Mouse (Mus musculus) kidney, adult 2 months (tissue): Measurements from ENCODE around the gene Fhit. TPM values are rescaled to one million over a fixed set of nuclear protein-coding genes. Genes with fewer than 3 reads are reported as not detected.

Experiments
- DNase-seq: peaks from one replicate; pipeline ENCODE4 v3.0.0; 2021
- H3K27ac ChIP-seq: fragments of 200-500 bp; 2 replicates; pipeline ENCODE4 v1.5.1; 2012; ENCODE audit warnings: low read depth, low read length, control low read depth, inconsistent platforms; ENCODE audit not compliant: insufficient read depth
- H3K27me3 ChIP-seq: fragments of 200-500 bp; replicated peaks from 2 replicates; pipeline ENCODE4 v1.6.1; 2012; ENCODE audit warnings: mild to moderate bottlenecking, moderate library complexity, low read length, inconsistent platforms; ENCODE audit not compliant: control insufficient read depth, insufficient read depth
- H3K36me3 ChIP-seq: fragments of 200-500 bp; 2 replicates; pipeline ENCODE4 v1.6.1; 2012; ENCODE audit warnings: mild to moderate bottlenecking, moderate library complexity, low read length, inconsistent platforms; ENCODE audit not compliant: control insufficient read depth, insufficient read depth
- H3K4me1 ChIP-seq: fragments of 200-500 bp; 2 replicates; pipeline ENCODE4 v1.6.1; 2011; ENCODE audit warnings: low read length; ENCODE audit not compliant: control insufficient read depth, insufficient read depth
- H3K4me3 ChIP-seq: fragments of 200-500 bp; 2 replicates; pipeline ENCODE4 v1.5.1; 2011; ENCODE audit warnings: mild to moderate bottlenecking, low read depth, low read length, control low read depth; ENCODE audit not compliant: insufficient read depth
- CTCF ChIP-seq: fragments of 200-500 bp; conservative IDR thresholded peaks from 2 replicates; pipeline ENCODE4 v1.5.1; 2011; ENCODE audit warnings: low read depth, mild to moderate bottlenecking, control low read depth, low read length, moderate library complexity, mixed read lengths; ENCODE audit not compliant: insufficient read depth, insufficient read length
- POLR2A ChIP-seq: fragments of 200-500 bp; IDR thresholded peaks from one replicate; pipeline ENCODE4 v1.6.1; 2011; ENCODE audit warnings: low read depth, low read length, control low read depth
- WGBS: fragments of 180-500 bp; shearing (Covaris S2); methylation state at CpG from one replicate; pipeline ENCODE4 v1.1.7; 2018; 5-methylcytosine and 5-hydroxymethylcytosine counted together
- polyA plus RNA-seq: library from polyadenylated mRNA; depleted of rRNA; stranded (reverse); fragments of >200 nt; gene quantifications from 2 replicates; pipeline ENCODE4 v1.2.3, GENCODE M21; 2012; rRNA removed

Fhit gene
- polyA plus RNA-seq, 1 experiment = 21.3 TPM

- no peak overlapping the region for H3K4me3 ChIP-seq
- H3K36me3 ChIP-seq = no peaks in the 10 kb centered on the region
- no peak for DNase-seq
- no peaks in the 10 kb centered on the region for H3K4me1 ChIP-seq
- no peak overlapping the region for H3K27ac ChIP-seq
- H3K27me3 ChIP-seq = no peaks in the 10 kb centered on the region
- TF ChIP-seq CTCF (no peak), POLR2A (no peak)
- 69% methylated on average over 6 of the region's 6 CpGs for WGBS
These were observed 1626.3 kb downstream of the Fhit start for GRCm38 (mm10) chr14:9535491-9535890.

GRCm38 (mm10) chr14:9529247-9529646 is 1632.6 kb downstream of the Fhit start:
- no peaks in the 10 kb centered on the region for H3K36me3 ChIP-seq
- no peak for DNase-seq
- TF ChIP-seq CTCF = no peak
- no peaks in the 10 kb centered on the region for H3K27me3 ChIP-seq
- H3K4me1 ChIP-seq = no peaks in the 10 kb centered on the region
- H3K27ac ChIP-seq = no peak overlapping the region
- 89% methylated on average over 4 of the region's 4 CpGs for WGBS
- H3K4me3 ChIP-seq = no peak overlapping the region

GRCm38 (mm10) chr14:9526136-9526535 is 1635.7 kb downstream of the Fhit start:
- Histone ChIP-seq H3K27ac (no peak overlapping the region), H3K4me3 (no peak overlapping the region), H3K27me3 (no peaks in the 10 kb centered on the region), H3K4me1 (no peaks in the 10 kb centered on the region), H3K36me3 (no peaks in the 10 kb centered on the region)
- 88% methylated on average over 3 of the region's 3 CpGs for WGBS
- no peak for TF ChIP-seq CTCF
- TF ChIP-seq POLR2A = no peak
- DNase-seq = no peak

- Histone ChIP-seq H3K36me3 (no peaks in the 10 kb centered on the region), H3K4me3 (no peak overlapping the region), H3K27ac (no peak overlapping the region), H3K4me1 (no peaks in the 10 kb centered on the region), H3K27me3 (no peaks in the 10 kb centered on the region)
- 68% methylated on average over 2 of the region's 2 CpGs for WGBS
- TF ChIP-seq CTCF (no peak), POLR2A (no peak)
- no peak for DNase-seq
These were observed 1644.2 kb downstream of the Fhit start for GRCm38 (mm10) chr14:9517651-9518050.

- DNase-seq = no peak
- WGBS = 92% methylated on average over 1 of the region's 1 CpGs
These were observed 1652.2 kb downstream of the Fhit start for GRCm38 (mm10) chr14:9509678-9510077.

More at GRCm38 (mm10) chr14:9509678-9510077, 1652.2 kb downstream of the Fhit start:
- Histone ChIP-seq H3K4me1 (no peaks in the 10 kb centered on the region), H3K27ac (no peak overlapping the region), H3K27me3 (no peaks in the 10 kb centered on the region), H3K36me3 (no peaks in the 10 kb centered on the region), H3K4me3 (no peak overlapping the region)
- TF ChIP-seq POLR2A (no peak), CTCF (no peak)

Other genes starting within 250 kb of the Fhit start
- 0.61 and 0.79 TPM in 2 replicates for gene Gm3839, start 194.7 kb upstream of the Fhit start, polyA plus RNA-seq